Mouse (Mus musculus) layer of hippocampus, adult 9-11 months (tissue): ENCODE measurements around the gene Rrm1.
"Not testable (repeated sequence)": the region's sequence is repeated elsewhere in the genome, so short reads cannot be mapped to it uniquely, and the experiment has no call there.

Source experiments
- DNase-seq: peaks from one replicate; pipeline ENCODE4 v3.0.0; 2022

The Rrm1 gene

DNA sequence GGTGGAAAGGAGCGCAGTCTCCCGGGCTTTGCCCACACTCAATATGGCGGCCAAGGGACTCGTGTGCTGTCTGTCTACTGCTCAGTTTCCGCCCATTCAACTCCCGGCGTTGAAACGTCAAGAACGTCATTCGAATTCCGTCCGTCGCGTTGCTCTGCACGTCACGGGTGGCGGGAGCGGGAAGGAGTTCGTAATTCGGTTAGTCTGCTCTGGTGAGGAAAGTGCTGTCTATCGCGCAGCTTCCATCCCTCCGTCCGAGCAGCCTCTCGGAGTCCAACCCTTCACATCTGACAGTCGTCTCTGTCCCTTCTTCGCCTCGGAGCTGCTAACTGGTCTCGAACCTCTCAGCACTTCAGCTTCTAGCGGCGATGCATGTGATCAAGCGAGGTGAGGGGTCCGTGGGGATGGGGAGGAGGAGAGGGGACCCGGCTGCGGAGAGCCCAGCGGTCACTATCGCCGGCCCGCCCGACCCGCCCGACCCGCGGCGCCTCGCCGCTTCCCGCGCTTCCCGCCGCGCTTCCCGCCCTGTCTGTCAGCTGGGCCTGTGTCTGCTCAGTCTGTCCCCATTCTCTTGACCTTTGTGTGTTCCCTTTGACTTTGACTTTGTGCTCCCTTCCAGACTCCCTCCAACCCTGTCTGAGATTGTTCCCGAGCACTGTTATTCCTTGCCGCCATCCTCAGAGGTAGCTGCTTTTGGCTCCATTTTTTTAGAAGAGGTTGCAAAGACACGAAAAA, at the start of gene Rrm1:
Gene Rrm1, plus strand, starts transcription at position 39 of the 735 bp plus-strand sequence.
- peak; percentile 96 for DNase-seq

DNA sequence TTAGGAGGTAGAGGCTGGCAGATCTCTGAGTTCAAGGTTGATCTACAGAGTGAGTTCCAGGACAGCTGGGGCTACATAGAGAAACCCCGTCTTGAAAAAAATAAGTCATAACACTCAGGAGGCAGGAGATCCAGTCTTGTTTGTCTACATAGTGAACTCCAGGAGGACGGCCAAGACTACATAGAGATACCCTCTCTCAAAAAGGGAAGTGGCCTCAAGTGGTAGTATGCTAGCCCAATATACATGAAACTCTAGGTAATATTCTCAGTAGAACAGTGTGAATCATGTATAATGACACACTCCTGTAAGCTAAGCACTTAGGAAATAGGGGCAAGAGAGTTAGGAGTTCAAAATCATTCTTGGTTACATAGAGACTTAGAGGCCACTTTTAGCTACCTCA, 47.6 kb upstream of the Rrm1 start:
- DNase-seq = no peak

DNA sequence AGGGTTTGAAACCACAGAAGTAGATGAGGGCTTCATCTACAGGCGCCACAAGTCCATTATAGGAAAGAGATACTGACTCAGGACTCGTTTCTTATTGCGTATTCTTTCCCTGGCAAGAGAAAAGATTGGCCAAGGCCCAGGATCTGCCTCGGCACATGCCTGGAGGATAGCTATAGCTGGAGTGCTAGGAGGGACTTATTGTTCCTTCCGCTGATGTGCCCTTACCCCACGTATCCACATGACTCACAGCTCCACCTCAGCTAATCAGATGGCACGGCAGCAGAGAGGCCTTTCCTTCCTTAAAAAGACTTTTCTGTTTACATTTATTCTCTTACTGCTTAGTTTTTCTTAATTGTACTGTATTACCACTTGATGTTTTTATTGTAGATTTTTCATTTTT, 45.6 kb upstream of the Rrm1 start:
- no peak for DNase-seq

DNA sequence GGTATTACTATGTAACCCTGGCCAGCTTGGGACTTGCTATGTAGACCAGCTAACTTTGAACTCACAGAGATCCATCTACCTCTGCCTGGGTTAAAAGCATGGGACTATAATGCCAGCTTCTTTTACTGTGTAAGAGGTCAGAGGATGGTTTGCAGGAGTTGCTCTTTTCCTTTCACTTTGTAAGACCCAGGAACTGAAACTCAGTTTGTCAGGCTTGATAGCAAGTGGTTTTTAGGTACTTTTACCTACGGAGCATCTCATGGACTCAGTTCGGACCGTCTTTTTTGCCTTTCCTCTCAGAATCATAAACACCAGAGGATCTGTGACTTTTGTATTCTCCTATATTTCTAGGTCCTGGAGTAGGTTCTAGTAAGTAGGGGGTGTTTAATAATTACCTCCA, 45.2 kb upstream of the Rrm1 start:
- no peak for DNase-seq

DNA sequence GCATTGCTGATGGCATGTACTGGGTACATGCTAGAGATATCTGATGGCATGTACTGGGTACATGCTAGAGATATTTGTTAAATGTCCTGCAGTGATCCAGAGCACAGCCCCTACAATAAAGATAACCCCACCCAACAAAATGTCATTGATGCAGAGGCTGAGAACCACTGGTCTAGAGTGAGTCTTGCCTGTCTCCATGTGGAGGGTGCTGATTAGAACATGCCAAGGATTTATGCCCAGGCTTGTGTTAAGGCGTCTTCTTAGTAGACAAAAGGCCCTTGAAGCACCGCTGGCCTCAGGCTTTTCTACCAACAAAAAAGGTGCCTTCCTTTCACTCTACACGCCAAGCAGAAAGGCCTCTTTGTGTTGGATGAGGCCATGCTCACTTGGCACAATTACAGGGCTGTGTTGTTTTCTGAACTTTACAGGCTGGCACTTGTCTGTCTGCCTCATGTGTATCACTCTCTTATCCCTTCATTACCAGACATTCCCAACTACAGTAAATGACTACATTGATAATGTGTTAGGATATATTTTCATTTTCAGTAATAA, 42.2 kb upstream of the Rrm1 start:
- DNase-seq = peak; percentile 11

DNA sequence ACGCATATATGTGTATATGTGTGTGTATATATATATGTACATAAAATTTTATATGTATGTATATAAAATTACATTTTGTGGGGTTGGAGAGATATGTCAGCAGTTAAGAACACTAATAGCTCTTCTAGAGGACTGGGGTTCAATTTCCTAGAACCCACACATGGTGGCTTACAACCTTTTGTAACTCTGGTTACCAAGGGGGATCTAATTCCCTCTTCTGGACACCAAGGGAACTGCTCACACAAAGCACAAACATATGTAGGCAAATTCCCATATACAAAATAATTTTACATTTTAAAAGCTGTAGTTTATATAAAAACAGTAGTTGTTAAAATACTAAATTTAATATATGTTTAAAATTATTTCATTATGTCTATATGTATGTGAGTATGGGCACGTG, 37.4 kb upstream of the Rrm1 start:
- no peak for DNase-seq

DNA sequence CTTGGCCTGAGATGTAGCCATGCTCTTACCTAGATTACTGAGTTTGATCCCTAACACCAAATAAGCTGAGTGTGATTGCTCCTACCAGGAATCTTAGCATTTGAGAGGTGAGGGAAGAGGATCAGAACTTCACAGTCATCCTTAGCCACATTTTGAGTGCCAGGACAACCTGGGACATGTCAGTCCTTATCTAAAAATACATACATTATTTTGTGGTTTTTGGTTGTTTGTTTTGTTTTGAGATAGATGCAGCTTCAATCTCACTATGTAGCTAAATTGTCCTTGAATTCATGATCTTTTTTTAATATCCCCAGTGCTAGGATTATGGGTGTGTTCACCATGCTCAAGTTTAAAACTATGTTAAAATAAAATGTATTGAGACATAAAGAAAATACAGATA, 34.1 kb upstream of the Rrm1 start:
- no peak for DNase-seq

DNA sequence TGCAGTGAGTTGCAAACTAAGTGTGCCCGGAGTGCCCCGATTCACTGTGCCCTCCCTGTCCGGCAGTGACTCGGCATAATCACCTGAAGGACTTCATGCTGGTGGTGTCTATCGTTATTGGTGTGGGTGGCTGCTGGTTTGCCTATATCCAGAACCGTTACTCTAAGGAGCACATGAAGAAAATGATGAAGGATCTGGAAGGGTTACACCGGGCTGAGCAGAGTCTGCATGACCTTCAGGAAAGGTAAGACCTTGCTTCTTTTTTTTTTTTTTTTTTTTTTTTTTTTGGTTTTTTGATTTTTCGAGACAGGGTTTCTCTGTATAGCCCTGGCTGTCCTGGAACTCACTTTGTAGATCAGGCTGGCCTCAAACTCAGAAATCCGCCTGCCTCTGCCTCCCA, 26.2 kb upstream of the Rrm1 start:
- not testable (repeated sequence) for DNase-seq

DNA sequence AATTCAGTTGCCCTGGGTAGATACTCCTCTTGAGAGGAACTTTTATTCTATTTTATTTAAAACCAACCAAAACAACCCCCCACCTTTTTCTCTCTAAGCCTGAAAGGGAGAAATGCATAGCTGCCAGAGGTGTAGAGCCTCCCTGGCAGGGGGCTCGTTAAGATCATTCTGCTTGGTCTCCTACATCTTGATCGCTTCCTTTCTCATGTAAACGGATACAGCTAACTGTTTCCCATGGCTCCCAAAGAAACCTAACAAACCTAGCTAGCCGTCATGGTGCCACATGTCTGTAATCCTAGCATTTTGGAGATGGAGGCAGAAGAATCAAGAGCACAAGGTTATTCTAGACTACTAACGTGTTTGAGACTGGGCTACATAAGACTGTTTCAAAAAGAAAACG, 25.7 kb upstream of the Rrm1 start:
- DNase-seq = no peak

DNA sequence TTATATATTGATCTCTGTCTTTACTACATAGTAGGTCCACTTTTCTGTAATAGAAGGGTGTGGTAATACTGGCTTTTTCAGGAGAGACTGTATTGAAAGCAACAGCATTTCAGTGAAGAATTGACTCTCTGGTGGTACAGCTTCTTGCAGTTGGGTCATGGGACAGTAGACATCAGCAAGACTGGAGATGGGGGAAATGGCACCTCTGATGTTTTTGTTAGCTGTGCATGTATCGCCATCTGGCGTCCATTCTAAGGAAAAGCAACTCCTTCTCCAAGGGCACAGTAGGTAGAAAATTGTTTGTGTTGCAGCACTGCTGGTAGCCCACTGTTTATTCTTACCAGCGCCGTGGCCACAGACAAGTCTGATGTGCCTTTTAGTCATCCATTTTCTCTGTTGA, 24.1 kb upstream of the Rrm1 start:
- DNase-seq = peak; percentile 42

DNA sequence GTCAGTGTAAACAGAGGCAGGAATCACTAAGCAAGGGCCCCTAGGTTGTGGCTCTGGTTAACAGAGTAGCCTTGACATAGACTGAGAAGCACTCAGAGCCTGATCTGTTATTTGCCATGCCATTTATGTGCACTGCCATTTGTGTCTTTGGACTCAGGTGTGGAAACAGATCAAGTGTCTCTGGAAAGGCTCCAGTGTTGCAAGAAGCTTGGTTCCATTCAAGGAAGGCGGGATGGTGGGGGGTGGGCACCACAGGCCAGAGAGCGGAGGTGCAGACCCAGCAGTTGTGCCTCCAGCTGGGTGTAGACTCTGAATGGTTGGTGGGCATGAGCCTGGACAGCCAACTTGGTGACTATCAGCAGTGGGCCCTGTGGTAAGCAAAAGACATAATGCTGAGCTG, 19.5 kb upstream of the Rrm1 start:
- no peak for DNase-seq

DNA sequence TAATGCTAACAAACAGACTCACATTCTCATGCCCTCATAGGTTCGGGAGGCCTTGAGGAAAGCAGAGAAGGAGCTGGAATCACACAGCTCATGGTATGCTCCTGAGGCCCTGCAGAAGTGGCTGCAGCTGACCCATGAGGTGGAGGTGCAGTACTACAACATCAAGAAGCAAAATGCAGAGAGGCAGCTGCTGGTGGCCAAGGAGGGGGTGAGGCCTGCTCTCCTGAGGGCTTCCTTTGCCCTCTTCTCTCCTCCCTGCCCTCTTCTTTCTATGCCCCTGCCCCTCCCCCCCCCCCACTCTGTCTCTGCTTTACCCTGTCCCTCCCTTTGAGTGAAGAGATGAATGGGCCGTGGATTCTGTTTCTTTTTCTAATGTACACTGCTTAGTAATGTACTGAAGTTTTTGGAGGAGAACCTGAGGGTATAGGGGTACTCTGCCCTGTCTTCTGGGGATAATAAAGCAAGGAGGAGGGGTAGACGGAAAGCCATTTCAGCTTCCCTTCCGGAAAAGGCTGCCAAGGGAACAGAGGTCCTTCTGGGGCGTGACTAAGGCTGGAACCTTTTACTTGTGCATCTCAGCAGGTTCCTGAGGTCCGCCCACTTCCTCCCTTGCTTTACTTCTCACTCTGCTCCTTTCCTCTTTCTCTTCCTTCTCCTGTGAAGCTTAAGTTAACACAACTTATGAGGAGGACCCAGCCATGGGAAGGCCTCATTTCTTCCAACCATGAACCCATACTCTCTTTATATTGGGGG, 15.4 kb upstream of the Rrm1 start:
- no peak for DNase-seq

DNA sequence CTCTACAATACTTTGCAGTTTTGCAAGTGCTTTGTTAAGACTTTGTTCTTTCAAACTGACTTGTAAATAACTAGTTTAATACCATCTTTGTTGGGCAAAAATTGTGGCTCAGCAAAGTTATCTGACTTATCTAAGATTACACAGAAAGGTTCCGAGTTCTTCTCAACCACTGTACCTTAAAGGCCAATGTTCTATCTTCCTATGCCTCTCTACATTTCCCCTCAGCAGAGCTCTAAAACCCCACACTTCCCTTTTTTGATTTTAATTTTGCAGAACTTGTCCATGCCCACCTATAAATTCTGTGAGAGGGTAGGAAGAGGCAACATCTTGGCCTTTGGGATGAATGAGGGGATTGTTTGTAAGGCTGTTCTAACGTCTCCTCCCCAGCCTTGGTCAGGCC, 7.2 kb upstream of the Rrm1 start:
- DNase-seq = no peak

DNA sequence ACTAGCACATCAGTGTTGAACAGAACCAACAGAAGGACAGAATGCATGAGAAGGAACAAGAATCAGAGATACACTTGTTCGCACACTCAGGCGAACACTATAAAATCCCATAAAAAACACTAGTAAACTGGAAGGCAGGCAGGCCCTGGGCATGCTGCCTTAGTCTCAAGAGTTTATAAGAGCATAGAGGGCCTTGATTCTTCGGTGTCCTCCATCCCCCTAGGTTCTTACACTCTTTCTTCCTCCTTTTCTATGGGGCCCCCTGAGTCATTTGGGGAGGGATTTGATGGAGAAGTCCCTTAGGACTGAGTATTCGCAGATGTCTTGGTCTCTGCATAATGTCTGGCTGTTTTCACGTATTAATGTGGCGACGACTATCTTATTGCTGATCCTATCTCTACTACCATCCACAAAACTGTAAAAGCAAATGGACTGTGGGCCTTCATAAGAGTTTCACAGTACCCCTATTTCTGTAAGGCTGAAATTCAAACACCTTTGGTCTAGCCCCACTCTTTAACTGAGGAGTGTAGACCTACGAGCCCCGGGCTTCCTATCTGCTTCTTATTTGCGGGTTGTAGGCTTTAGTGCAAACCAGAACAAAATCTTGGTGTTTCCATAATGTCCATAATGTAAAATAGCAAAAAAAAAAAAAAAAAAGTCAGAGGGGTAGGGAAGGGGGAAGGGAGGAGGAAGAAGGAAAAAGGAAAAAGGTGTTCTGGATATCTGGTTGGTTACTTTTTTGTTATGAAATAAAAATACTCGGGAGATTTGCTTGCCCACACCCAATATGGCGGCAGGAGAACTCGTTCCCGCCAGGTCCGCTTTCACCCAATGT, 456 bp upstream of the Rrm1 start:
- DNase-seq = no peak

DNA sequence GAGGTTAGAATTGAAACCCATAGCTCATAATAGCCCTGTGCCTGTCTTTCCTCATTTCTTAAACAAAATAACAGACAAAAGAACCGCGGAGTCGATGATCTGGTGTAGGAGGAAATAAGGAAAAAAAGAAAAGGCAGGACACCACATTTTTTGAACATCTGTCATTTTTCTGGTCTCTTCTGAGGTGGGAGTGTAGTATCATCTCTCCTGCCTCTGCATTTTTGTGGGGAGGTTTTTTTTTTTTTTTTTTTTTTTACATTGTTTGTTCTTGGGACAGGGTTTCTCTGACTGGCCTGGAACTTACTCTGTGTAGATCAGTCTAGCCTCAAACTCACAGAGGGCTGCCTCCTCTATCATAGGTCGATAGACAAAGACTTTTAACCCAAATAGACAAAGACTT, 937 bp downstream of the Rrm1 start:
- no peak for DNase-seq

DNA sequence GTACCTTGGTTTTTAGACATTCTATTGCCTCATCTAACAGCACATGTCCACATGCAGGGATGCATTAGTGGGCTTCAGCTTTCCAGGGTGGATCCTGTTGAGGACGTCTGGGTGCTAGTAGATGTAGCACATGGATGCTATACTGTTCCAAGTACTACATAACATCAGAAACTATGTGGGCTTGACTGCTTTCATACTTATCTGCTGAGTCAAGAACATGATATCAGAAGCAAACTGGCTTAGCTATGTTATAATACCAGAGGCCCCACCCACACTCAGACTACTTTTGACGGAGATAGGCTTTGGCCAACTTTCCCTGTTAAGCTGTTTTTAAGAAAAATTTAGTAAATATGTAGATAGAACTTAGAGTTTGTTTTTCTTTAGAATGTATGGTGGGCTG, 2.8 kb downstream of the Rrm1 start:
- DNase-seq = no peak

DNA sequence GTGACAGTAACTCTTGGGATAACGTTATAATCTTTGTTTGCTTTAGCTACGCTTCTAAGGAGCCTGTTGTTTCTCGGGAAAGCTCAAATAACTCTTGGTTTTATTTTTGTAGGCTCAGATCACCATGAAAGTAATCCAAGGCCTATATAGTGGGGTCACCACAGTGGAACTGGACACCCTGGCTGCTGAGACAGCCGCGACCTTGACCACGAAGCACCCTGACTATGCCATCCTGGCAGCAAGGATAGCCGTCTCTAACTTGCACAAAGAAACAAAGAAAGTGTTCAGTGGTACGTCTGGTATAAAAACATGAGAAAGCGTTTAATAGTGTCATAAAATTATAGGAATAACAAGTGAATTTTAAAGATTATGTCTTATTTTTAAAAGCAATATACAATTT, 4.9 kb downstream of the Rrm1 start:
- no peak for DNase-seq

DNA sequence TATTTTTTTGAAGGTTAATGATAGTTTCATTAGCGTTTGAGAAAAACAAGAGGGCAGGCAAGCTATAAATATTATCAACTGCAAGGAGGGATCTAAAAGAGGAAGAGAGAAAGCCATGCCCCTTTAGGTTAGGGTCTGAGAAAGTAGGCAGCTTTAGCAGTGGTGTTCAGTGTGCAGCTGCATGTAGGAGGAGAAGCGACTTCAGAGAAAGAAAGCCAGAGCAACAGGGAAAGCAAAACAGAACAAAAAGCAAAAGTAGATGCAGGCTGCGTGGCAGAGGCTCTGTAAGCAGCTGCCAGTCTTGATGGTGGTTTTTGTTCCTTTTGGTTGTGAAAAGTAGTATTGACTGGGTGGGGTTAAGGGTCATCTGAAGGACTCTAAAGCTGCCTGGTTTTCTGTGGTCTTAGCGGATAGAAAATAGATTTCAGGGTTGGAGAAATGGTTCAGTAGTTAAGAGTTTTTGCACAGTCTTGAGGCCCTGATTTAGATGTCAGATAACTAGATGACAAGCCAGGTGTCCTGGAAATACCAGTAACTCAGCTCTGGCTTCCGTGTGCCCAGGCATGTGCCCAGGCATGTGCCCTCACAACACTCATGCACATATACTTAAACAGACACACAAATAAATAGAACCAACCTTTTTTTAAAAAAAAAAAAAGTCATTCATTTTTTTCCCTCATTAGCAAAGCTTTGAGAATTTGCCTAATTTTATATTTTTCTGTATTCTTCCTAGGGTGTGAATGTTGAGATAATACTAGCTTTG, 17.3 kb downstream of the Rrm1 start:
- no peak for DNase-seq

DNA sequence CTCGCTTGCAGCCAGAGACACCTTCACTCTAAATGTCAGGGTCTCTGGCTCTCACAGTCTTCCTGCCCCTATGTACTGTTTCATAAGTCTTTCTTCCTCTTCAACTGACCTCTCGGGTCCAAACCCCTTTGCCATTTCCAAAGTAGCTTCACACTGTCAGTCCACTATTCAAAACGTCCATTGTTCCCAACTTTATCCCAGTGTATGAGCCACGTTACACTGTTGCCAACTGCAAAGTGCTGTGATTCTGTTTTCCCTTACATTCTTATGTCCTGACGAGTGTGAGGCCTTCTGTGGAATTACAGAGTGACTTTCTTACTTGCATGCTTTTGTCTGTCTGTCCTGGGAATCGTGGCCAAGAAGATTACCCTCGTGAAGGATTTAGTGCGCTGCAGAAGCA, 26.1 kb downstream of the Rrm1 start:
- DNase-seq = no peak

DNA sequence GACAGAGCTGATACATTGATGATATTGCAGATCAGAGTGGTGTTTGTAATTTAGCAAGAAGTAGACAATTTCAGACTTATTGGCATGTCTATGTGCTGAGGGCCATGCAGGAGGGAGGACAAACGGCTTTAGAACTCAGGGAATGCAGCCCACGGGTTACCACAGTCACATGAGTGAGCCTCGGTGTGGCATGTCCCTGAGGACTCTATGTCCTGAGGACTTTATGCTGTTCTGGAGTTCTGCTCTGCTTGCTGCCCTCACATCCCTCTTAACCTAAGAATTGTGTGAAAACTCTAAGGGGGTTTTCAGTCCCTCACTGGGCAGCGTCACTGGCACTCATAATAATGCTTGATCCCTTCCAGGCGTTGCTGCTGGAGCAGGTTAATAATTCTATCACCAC, 31.2 kb downstream of the Rrm1 start:
- DNase-seq = no peak

DNA sequence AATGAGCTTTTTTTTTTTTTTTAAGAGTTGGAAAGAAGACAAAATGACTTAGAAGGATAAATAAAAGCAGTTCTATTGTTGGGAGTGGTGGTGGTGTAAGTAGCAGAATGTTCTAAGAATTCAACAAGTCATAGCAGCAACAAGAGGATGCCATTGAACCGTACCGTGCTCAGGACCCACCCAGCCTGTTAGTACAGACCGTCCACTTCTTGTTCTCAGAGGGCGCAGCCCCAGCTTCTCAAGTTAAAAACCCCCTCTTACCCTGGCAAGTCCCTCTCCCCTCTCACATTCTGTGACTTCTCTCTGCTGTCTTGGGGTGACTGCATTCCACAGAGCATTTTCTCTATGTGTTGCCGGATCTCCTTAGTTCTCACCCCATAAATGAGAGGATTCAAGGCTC, 35.1 kb downstream of the Rrm1 start:
- DNase-seq = no peak

DNA sequence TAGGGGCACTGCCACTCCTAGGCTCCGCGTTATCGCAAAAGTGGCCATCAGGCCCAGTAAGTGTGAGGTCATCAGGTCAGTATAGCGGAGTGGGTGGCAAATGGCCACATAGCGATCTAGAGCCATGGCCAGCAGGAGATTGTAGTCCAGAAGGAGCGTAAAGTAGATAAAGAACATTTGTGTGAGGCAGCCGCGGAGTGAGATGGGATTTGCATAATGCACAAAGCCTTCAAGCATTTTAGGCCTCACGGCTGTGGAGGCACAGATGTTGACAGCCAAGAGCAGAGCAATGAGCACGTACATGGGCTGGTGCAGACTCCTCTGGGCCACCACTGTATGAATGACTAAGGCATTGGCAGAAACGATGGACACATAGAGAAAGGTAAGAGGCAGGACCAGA, 35.9 kb downstream of the Rrm1 start:
- no peak for DNase-seq

DNA sequence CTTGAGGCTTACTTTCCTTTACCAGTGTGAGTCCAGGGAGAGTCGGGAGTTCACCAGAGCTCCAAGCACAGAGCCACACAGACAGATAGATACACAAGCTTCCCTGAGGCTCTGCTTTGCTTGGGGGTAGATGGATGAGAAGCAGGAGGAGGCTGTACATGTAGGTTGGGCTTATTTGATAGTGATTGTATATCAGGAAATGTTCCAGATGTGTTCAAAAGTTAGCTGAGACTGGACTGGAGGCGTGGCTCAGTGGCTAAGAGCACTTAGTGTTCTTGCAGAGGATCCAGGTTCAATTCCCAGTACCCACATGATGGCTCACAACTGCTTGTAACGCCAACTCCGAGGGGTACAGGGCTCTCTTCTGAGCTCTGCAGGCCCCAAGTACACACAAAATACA, 36.9 kb downstream of the Rrm1 start:
- DNase-seq = no peak
